Mouse (Mus musculus) olfactory bulb, adult 2 months (tissue): Measurements from ENCODE around the gene Sccpdh.

Source experiments
- CTCF ChIP-seq: fragments of 200-500 bp; IDR thresholded peaks from 2 replicates; pipeline ENCODE4 v1.5.1; 2012; ENCODE audit warnings: low read depth, mild to moderate bottlenecking, low read length, moderate library complexity; ENCODE audit not compliant: insufficient read depth
- POLR2A ChIP-seq: fragments of 200-500 bp; IDR thresholded peaks from 2 replicates; pipeline ENCODE4 v1.6.1; 2012; ENCODE audit warnings: mild to moderate bottlenecking, low read depth, low read length, moderate library complexity; ENCODE audit not compliant: insufficient read depth

- TF ChIP-seq CTCF = no peak
- no peak for TF ChIP-seq POLR2A
Observed at GRCm38 (mm10) chr1:179667450-179667849, 560 bp upstream of the Sccpdh start.
